Mouse (Mus musculus) thymus, adult 2 months (tissue): ENCODE measurements around the gene Trmt2a.

ENCODE experiments used
- CTCF ChIP-seq: fragments of 200-500 bp; IDR thresholded peaks from 2 replicates; pipeline ENCODE4 v1.5.1; 2012; ENCODE audit warnings: mild to moderate bottlenecking, control low read depth, low read length, moderate library complexity, borderline replicate concordance; ENCODE audit not compliant: control insufficient read depth, poor library complexity, insufficient read depth; ENCODE audit errors: extremely low read depth
- POLR2A ChIP-seq: fragments of 200-500 bp; IDR thresholded peaks from 2 replicates; pipeline ENCODE4 v1.6.1; 2012; ENCODE audit warnings: mild to moderate bottlenecking, low read length, control low read depth, moderate library complexity; ENCODE audit not compliant: control insufficient read depth, poor library complexity, insufficient read depth; ENCODE audit errors: extremely low read depth

GRCm38 (mm10) chr16:18289067-18289588 lies 40.6 kb downstream of the Trmt2a start, which contains the start of gene Dgcr8:
- TF ChIP-seq CTCF: 0 out of 2 replicates have a peak, but pooled peaks have one; percentile 48
- TF ChIP-seq POLR2A: peak; percentile 86
